Mouse (Mus musculus): ENCODE data around the gene Cbfa2t3. TPM values are rescaled to one million over a fixed set of nuclear protein-coding genes. Genes with fewer than 3 reads are reported as not detected.

Gene Cbfa2t3
- polyA plus RNA-seq, 1 experiment from 2014 or later: 4.4 TPM

- H3K4me2 ChIP-seq (replicated peaks): no peak overlapping the region
- 73% methylated on average over 2 of the region's 2 CpGs for WGBS
- H3K9me3 ChIP-seq: no peaks in the 10 kb centered on the region
- no peaks in the 10 kb centered on the region for H3K36me3 ChIP-seq
- H3K27ac ChIP-seq: peak overlapping the region; percentile 46; the same call in 1 of the 2 replicates
- no peaks in the 10 kb centered on the region for H3K27me3 ChIP-seq
- no peak overlapping the region for H3K4me3 ChIP-seq
- no peak for ATAC-seq (ENCODE audit: insufficient number of reproducible peaks, insufficient read depth, low FRiP score, low TSS enrichment)
- H3K9ac ChIP-seq: no peak overlapping the region
- H3K4me1 ChIP-seq: peaks cover 70% of the 10 kb centered on the region
These were observed 38.9 kb downstream of the Cbfa2t3 start for GRCm38 (mm10) chr8:122660022-122660421.

GRCm38 (mm10) chr8:122658807-122659160 is 40.1 kb downstream of the Cbfa2t3 start:
- Histone ChIP-seq H3K27ac (peak overlapping the region; percentile 90), H3K4me2 (replicated peaks) (peak overlapping the region; percentile 30), H3K36me3 (no peaks in the 10 kb centered on the region), H3K9ac (peak overlapping the region; percentile 21; the same call in 1 of the 2 replicates), H3K4me1 (peaks cover 60% of the 10 kb centered on the region), H3K4me3 (0 out of 2 replicates have a peak overlapping the region, but pooled peaks have one; percentile 18), H3K9me3 (no peaks in the 10 kb centered on the region), H3K27me3 (no peaks in the 10 kb centered on the region)
- WGBS: 19% methylated on average over 9 of the region's 9 CpGs
- ATAC-seq (ENCODE audit: insufficient number of reproducible peaks, insufficient read depth, low FRiP score, low TSS enrichment): 0 out of 2 replicates have a peak, but pooled peaks have one; percentile 16

- peak overlapping the region; percentile 90 for H3K27ac ChIP-seq
- peak; percentile 63 for ATAC-seq (ENCODE audit: insufficient number of reproducible peaks, insufficient read depth, low FRiP score, low TSS enrichment)
- H3K27me3 ChIP-seq: no peaks in the 10 kb centered on the region
- no peak overlapping the region for H3K9ac ChIP-seq
- H3K4me3 ChIP-seq: no peak overlapping the region
- WGBS: 23% methylated on average over 10 of the region's 10 CpGs
- H3K9me3 ChIP-seq: no peaks in the 10 kb centered on the region
- peak overlapping the region; percentile 30 for H3K4me2 ChIP-seq (replicated peaks)
- no peaks in the 10 kb centered on the region for H3K36me3 ChIP-seq
- H3K4me1 ChIP-seq: peaks cover 62% of the 10 kb centered on the region
These were observed 40.6 kb downstream of the Cbfa2t3 start for GRCm38 (mm10) chr8:122658149-122658806.

- H3K4me2 ChIP-seq (replicated peaks): no peak overlapping the region
- ATAC-seq (ENCODE audit: insufficient number of reproducible peaks, insufficient read depth, low FRiP score, low TSS enrichment): no peak
- H3K27me3 ChIP-seq: no peaks in the 10 kb centered on the region
- H3K4me3 ChIP-seq: no peak overlapping the region
- no peak overlapping the region for H3K27ac ChIP-seq
- H3K9ac ChIP-seq: no peak overlapping the region
- H3K36me3 ChIP-seq: no peaks in the 10 kb centered on the region
- WGBS: 79% methylated on average over 13 of the region's 13 CpGs
- H3K9me3 ChIP-seq: no peaks in the 10 kb centered on the region
- H3K4me1 ChIP-seq: peaks cover 59% of the 10 kb centered on the region
These were observed 42.6 kb downstream of the Cbfa2t3 start for GRCm38 (mm10) chr8:122656056-122656999.

- H3K4me1 ChIP-seq: peaks cover 48% of the 10 kb centered on the region
- H3K36me3 ChIP-seq: no peaks in the 10 kb centered on the region
- no peak overlapping the region for H3K4me2 ChIP-seq (replicated peaks)
- H3K9ac ChIP-seq: no peak overlapping the region
- H3K9me3 ChIP-seq: no peaks in the 10 kb centered on the region
- H3K27ac ChIP-seq: no peak overlapping the region
- no peak overlapping the region for H3K4me3 ChIP-seq
- ATAC-seq (ENCODE audit: insufficient number of reproducible peaks, insufficient read depth, low FRiP score, low TSS enrichment): no peak
- no peaks in the 10 kb centered on the region for H3K27me3 ChIP-seq
- 78% methylated on average over 7 of the region's 7 CpGs for WGBS
These were observed 44.1 kb downstream of the Cbfa2t3 start for GRCm38 (mm10) chr8:122654768-122655167.

- 69% methylated on average over 6 of the region's 6 CpGs for WGBS
- Histone ChIP-seq H3K4me2 (replicated peaks) (no peak overlapping the region), H3K27me3 (no peaks in the 10 kb centered on the region), H3K9ac (no peak overlapping the region), H3K4me3 (no peak overlapping the region), H3K4me1 (peaks cover 37% of the 10 kb centered on the region), H3K9me3 (no peaks in the 10 kb centered on the region), H3K36me3 (no peaks in the 10 kb centered on the region), H3K27ac (no peak overlapping the region)
- no peak for ATAC-seq (ENCODE audit: insufficient number of reproducible peaks, insufficient read depth, low FRiP score, low TSS enrichment)
These were observed 46.3 kb downstream of the Cbfa2t3 start for GRCm38 (mm10) chr8:122652643-122653042.

- H3K4me3 ChIP-seq: no peak overlapping the region
- H3K9ac ChIP-seq: no peak overlapping the region
- H3K4me2 ChIP-seq (replicated peaks): no peak overlapping the region
- WGBS: 73% methylated on average over 16 of the region's 16 CpGs
- peaks cover 30% of the 10 kb centered on the region for H3K4me1 ChIP-seq
- H3K36me3 ChIP-seq: no peaks in the 10 kb centered on the region
- H3K27me3 ChIP-seq: no peaks in the 10 kb centered on the region
- ATAC-seq (ENCODE audit: insufficient number of reproducible peaks, insufficient read depth, low FRiP score, low TSS enrichment): no peak
- no peak overlapping the region for H3K27ac ChIP-seq
- no peaks in the 10 kb centered on the region for H3K9me3 ChIP-seq
These were observed 47.5 kb downstream of the Cbfa2t3 start for GRCm38 (mm10) chr8:122651326-122651921.

GRCm38 (mm10) chr8:122648192-122648970 is 50.5 kb downstream of the Cbfa2t3 start:
- no peak overlapping the region for H3K4me2 ChIP-seq (replicated peaks)
- H3K27me3 ChIP-seq: no peaks in the 10 kb centered on the region
- ATAC-seq (ENCODE audit: insufficient number of reproducible peaks, insufficient read depth, low FRiP score, low TSS enrichment): no peak
- peak overlapping the region; percentile 12; the same call in 1 of the 2 replicates for H3K9ac ChIP-seq
- WGBS: 36% methylated on average over 15 of the region's 15 CpGs
- peaks cover 21% of the 10 kb centered on the region for H3K4me1 ChIP-seq
- no peak overlapping the region for H3K27ac ChIP-seq
- no peaks in the 10 kb centered on the region for H3K9me3 ChIP-seq
- no peaks in the 10 kb centered on the region for H3K36me3 ChIP-seq
- H3K4me3 ChIP-seq: no peak overlapping the region

GRCm38 (mm10) chr8:122646337-122646736 is 52.6 kb downstream of the Cbfa2t3 start:
- H3K27me3 ChIP-seq: no peaks in the 10 kb centered on the region
- no peak overlapping the region for H3K4me2 ChIP-seq (replicated peaks)
- no peak overlapping the region for H3K9ac ChIP-seq
- H3K4me1 ChIP-seq: peaks cover 13% of the 10 kb centered on the region
- no peaks in the 10 kb centered on the region; the same call in 1 of the 2 replicates for H3K36me3 ChIP-seq
- 89% methylated on average over 16 of the region's 16 CpGs for WGBS
- no peaks in the 10 kb centered on the region for H3K9me3 ChIP-seq
- no peak overlapping the region for H3K4me3 ChIP-seq
- H3K27ac ChIP-seq: no peak overlapping the region
- ATAC-seq (ENCODE audit: insufficient number of reproducible peaks, insufficient read depth, low FRiP score, low TSS enrichment): no peak

GRCm38 (mm10) chr8:122644175-122644954 is 54.5 kb downstream of the Cbfa2t3 start:
- Histone ChIP-seq H3K4me1 (peaks cover 28% of the 10 kb centered on the region), H3K27ac (no peak overlapping the region), H3K36me3 (no peaks in the 10 kb centered on the region; the same call in 1 of the 2 replicates), H3K4me2 (replicated peaks) (no peak overlapping the region), H3K27me3 (no peaks in the 10 kb centered on the region), H3K9me3 (no peaks in the 10 kb centered on the region), H3K4me3 (no peak overlapping the region), H3K9ac (no peak overlapping the region)
- 70% methylated on average over 6 of the region's 6 CpGs for WGBS
- no peak for ATAC-seq (ENCODE audit: insufficient number of reproducible peaks, insufficient read depth, low FRiP score, low TSS enrichment)

Measured in embryonic facial prominence, embryonic 12.5 days (tissue).